In genomic region chr16:35007361-35007760, GRCm38 (mm10) we compare ENCODE assay signal across 21 mouse cellular contexts. TPM values are rescaled to one million over a fixed set of nuclear protein-coding genes. Genes with fewer than 3 reads are reported as not detected.
DNase-seq lines count a peak whose midpoint lies in the region; ATAC-seq and TF ChIP-seq lines count a peak whose summit lies in the region.
"Had no signal": no experiment of that assay in that cellular context is flagged by ENCODE, and none has a peak within 500 bp of the region (broad histone marks: within the 10 kb centered on the region; RNA-seq: fewer than 3 reads in every experiment).

No protein-coding gene starts in this region.

- TF ChIP-seq POLR2A in kidney, adult 2 months (IDR thresholded peaks at IDR 0.05; ENCODE audit: low read depth, low read length) = no peak

- H3K9me3 ChIP-seq in kidney, embryonic 15.5 days (replicated peaks) = no peaks in the 10 kb centered on the region
- H3K9me3 ChIP-seq: embryonic facial prominence, embryonic 13.5 days; embryonic facial prominence, embryonic 15.5 days; forebrain, embryonic 10.5 days; forebrain, embryonic 12.5 days had no signal

- H3K27ac ChIP-seq in kidney, adult 2 months (ENCODE audit: insufficient read depth, low read depth, low read length) = no peak overlapping the region
- H3K27ac ChIP-seq in kidney, embryonic 15.5 days = no peak overlapping the region
- H3K27ac ChIP-seq: embryonic facial prominence, embryonic 13.5 days; embryonic facial prominence, embryonic 15.5 days; forebrain, embryonic 10.5 days; forebrain, embryonic 12.5 days had no signal

- H3K4me1 ChIP-seq in kidney, adult 2 months (ENCODE audit: control insufficient read depth, insufficient read depth, low read length) = peaks cover 18% of the 10 kb centered on the region; the same call in 1 of the 2 replicates
- H3K4me1 ChIP-seq in kidney, embryonic 15.5 days = no peaks in the 10 kb centered on the region
- H3K4me1 ChIP-seq: embryonic facial prominence, embryonic 13.5 days; embryonic facial prominence, embryonic 15.5 days; forebrain, embryonic 10.5 days; forebrain, embryonic 12.5 days had no signal

- WGBS in kidney, adult 2 months = 48% methylated on average over 1 of the region's 1 CpGs
- 55% methylated on average over 1 of the region's 1 CpGs for WGBS in kidney, embryonic 15.5 days

- no peak overlapping the region for H3K9ac ChIP-seq in kidney, embryonic 15.5 days
- H3K9ac ChIP-seq: embryonic facial prominence, embryonic 13.5 days; embryonic facial prominence, embryonic 15.5 days; forebrain, embryonic 12.5 days had no signal

- TF ChIP-seq CTCF in kidney, adult 2 months (conservative IDR thresholded peaks at IDR 0.05; ENCODE audit: insufficient read depth, insufficient read length, low read depth, low read length) = no peak

- no peak overlapping the region for H3K4me3 ChIP-seq in kidney, adult 2 months (ENCODE audit: insufficient read depth, low read depth, low read length)
- H3K4me3 ChIP-seq in kidney, embryonic 15.5 days (replicated peaks) = no peak overlapping the region
- H3K4me3 ChIP-seq: embryonic facial prominence, embryonic 13.5 days; embryonic facial prominence, embryonic 15.5 days; erythroblast, embryonic 14.5 days; forebrain, embryonic 10.5 days; forebrain, embryonic 12.5 days had no signal

- no peaks in the 10 kb centered on the region for H3K36me3 ChIP-seq in kidney, adult 2 months (ENCODE audit: control insufficient read depth, insufficient read depth, low read length)
- H3K36me3 ChIP-seq in kidney, embryonic 15.5 days = no peaks in the 10 kb centered on the region
- H3K36me3 ChIP-seq: embryonic facial prominence, embryonic 13.5 days; embryonic facial prominence, embryonic 15.5 days; forebrain, embryonic 10.5 days; forebrain, embryonic 12.5 days had no signal

- no peak overlapping the region for H3K4me2 ChIP-seq in kidney, embryonic 15.5 days
- H3K4me2 ChIP-seq: embryonic facial prominence, embryonic 13.5 days; embryonic facial prominence, embryonic 15.5 days; forebrain, embryonic 12.5 days had no signal

- no peak for ATAC-seq in kidney, embryonic 15.5 days (replicated peaks; ENCODE audit: low FRiP score)
- ATAC-seq: forebrain, embryonic 14.5 days; forebrain, embryonic 16.5 days had no signal

- DNase-seq in kidney, adult 2 months = peak; percentile 36
- peak; percentile 98 for DNase-seq in adipocyte (ENCODE audit: low spot score)
- DNase-seq in testis, postnatal 14 days (ENCODE audit: low spot score) = peak; percentile 61
- DNase-seq in left cerebral cortex, adult 11 months (ENCODE audit: low spot score) = no peak
- DNase-seq: adrenal gland, adult 8-10 months; adrenal gland, postnatal 14 days; adrenal gland, postnatal 36 days; cerebellum, adult 11-12 months; cerebellum, adult 2 months; cerebellum, adult 9-10 months; cerebellum, postnatal 14 days; cerebellum, postnatal 36 days; embryo, embryonic 11 days had no signal

- H3K27me3 ChIP-seq in kidney, adult 2 months (replicated peaks; ENCODE audit: control insufficient read depth, insufficient read depth, low read length) = no peaks in the 10 kb centered on the region
- no peaks in the 10 kb centered on the region; the same call in 1 of the 2 replicates for H3K27me3 ChIP-seq in kidney, embryonic 15.5 days
- H3K27me3 ChIP-seq: embryonic facial prominence, embryonic 13.5 days; embryonic facial prominence, embryonic 15.5 days had no signal

RNA-seq across cellular contexts. Expression of gene Hacd2, which starts 14.9 kb away (rescaled TPM):
- polyA plus RNA-seq in kidney, adult 2 months (2012; rRNA removed) = 68.4 and 70.8 TPM in 2 replicates
- polyA plus RNA-seq in kidney, embryonic 15.5 days (2015; fragmentation: Nextera tagmentation; extraction: Ambion mirVana) = 103 and 108 TPM in 2 replicates
